Mouse (Mus musculus) testis, adult 2 months (tissue): ENCODE measurements around the gene Arnt. TPM values are rescaled to one million over a fixed set of nuclear protein-coding genes. Genes with fewer than 3 reads are reported as not detected.
"Not testable (repeated sequence)": the region's sequence is repeated elsewhere in the genome, so short reads cannot be mapped to it uniquely, and the experiment has no call there.

Experiments used
- H3K27ac ChIP-seq: fragments of 200-500 bp; 2 replicates; pipeline ENCODE4 v1.5.1; 2012; ENCODE audit warnings: low read depth, low read length; ENCODE audit not compliant: control insufficient read depth, insufficient read depth
- H3K27me3 ChIP-seq: fragments of 200-500 bp; 2 replicates; pipeline ENCODE4 v1.6.1; 2012; ENCODE audit warnings: mild to moderate bottlenecking, low read length, moderate library complexity; ENCODE audit not compliant: control insufficient read depth, insufficient read depth
- H3K36me3 ChIP-seq: fragments of 200-500 bp; 2 replicates; pipeline ENCODE4 v1.6.1; 2012; ENCODE audit warnings: mild to moderate bottlenecking, low read length; ENCODE audit not compliant: control insufficient read depth, insufficient read depth
- H3K4me1 ChIP-seq: fragments of 200-500 bp; 2 replicates; pipeline ENCODE4 v1.6.1; 2012; ENCODE audit warnings: low read length; ENCODE audit not compliant: control insufficient read depth, insufficient read depth
- H3K4me3 ChIP-seq: fragments of 200-500 bp; 2 replicates; pipeline ENCODE4 v1.5.1; 2012; ENCODE audit warnings: low read depth, mild to moderate bottlenecking, low read length, moderate library complexity, mixed read lengths; ENCODE audit not compliant: control insufficient read depth
- CTCF ChIP-seq: fragments of 200-500 bp; IDR thresholded peaks from 2 replicates; pipeline ENCODE4 v1.5.1; 2012; ENCODE audit warnings: low read depth, mild to moderate bottlenecking, inconsistent platforms, low read length, moderate library complexity; ENCODE audit not compliant: control insufficient read depth, insufficient read depth, insufficient replicate concordance
- POLR2A ChIP-seq: fragments of 200-500 bp; IDR thresholded peaks from 2 replicates; pipeline ENCODE4 v1.6.1; 2012; ENCODE audit warnings: low read depth, mild to moderate bottlenecking, inconsistent platforms, low read length, moderate library complexity; ENCODE audit not compliant: control insufficient read depth
- polyA plus RNA-seq: library from polyadenylated mRNA; depleted of rRNA; stranded (reverse); fragments of >200 nt; gene quantifications from 2 replicates; pipeline ENCODE4 v1.2.3, GENCODE M21; 2012; rRNA removed

Gene Arnt
- polyA plus RNA-seq, 1 experiment = 13.6 TPM

DNA sequence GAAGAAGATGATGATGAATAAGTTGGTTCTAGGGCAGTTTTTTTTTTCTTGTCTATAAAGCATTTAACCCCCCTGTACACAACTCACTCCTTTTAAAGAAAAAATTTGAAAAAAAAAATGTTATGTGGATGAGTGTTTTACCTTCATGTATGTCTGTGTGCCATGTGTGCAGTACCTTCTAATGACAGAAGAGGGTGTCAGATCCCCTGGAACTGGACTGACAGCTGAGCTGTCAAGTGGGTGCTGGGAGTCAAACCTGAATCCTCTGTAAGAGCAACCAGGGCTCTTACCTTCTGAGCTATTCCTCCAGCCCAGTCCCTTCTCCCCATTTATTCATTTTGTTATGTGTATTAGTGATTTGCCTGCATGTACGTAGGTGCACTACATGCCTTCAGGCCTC, 96.8 kb downstream of the Arnt start:
- no peaks in the 10 kb centered on the region for H3K27me3 ChIP-seq
- no peak overlapping the region for H3K27ac ChIP-seq
- no peaks in the 10 kb centered on the region for H3K4me1 ChIP-seq
- H3K36me3 ChIP-seq = no peaks in the 10 kb centered on the region
- TF ChIP-seq POLR2A = no peak
- no peak for TF ChIP-seq CTCF
- H3K4me3 ChIP-seq = no peak overlapping the region

DNA sequence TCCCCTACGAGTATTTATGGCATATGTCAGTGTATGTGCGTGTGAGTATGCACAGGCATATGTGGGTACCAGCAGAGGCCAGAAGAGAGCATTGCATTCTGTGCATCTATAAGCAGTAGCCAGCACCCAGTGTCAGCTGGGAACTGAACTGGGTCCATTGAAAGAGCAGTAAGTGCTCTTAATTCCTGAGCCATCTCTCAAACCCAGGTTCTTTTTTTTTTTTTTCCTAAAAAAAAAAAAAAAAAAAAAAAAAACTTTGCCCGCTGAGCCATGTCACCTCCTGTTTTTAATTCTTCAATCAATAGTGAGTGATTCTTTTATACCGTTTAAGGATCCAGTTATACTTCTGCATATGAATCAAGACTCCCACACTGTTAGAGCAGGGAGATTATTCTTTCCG, 99.2 kb downstream of the Arnt start:
- Histone ChIP-seq H3K27me3 (no peaks in the 10 kb centered on the region), H3K4me1 (no peaks in the 10 kb centered on the region), H3K4me3 (no peak overlapping the region), H3K27ac (no peak overlapping the region), H3K36me3 (no peaks in the 10 kb centered on the region)
- TF ChIP-seq POLR2A (no peak), CTCF (no peak)

DNA sequence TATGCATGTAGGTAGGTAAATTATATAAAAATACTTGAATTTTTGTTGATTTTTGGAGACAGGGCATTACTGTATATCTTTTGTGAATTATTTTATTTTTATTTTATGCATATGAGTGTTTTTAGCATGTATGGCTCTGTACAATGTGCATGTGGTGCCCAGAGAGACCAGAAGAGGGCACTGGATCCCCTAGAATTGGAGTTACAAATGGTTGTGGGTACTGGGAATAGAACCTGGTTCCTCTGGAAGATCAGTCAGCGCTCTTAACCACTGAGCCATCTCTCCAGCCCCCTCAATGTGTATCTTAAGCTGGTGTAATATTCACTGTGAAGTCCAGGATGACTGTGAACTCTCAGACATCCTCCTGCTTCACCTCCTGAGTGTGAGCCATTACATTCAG, 100.7 kb downstream of the Arnt start:
- Histone ChIP-seq H3K27ac (no peak overlapping the region), H3K27me3 (no peaks in the 10 kb centered on the region), H3K4me3 (no peak overlapping the region), H3K4me1 (no peaks in the 10 kb centered on the region), H3K36me3 (no peaks in the 10 kb centered on the region)
- TF ChIP-seq CTCF = no peak
- TF ChIP-seq POLR2A = no peak

DNA sequence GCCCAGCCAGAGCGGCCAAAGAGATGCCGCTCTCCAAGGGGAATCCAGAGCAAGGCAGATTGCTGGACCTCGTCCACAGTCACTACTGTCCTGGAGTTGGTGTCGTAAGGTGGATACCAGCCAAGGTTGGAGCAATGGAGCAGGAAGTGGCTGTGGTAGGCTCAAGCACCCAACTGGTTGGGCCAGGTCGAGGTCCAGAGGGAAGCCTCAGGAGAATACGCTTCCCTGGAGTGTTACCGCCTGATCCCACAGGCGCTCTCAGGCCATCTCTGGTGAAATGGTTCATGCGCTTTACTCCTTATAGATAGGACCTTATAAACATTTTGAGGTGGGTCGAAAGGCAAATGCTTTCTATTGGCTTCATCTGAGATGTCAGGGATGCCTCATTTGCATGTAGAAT, 104.7 kb downstream of the Arnt start:
- TF ChIP-seq CTCF (no peak), POLR2A (no peak)
- Histone ChIP-seq H3K27me3 (no peaks in the 10 kb centered on the region), H3K4me1 (no peaks in the 10 kb centered on the region), H3K36me3 (no peaks in the 10 kb centered on the region), H3K27ac (no peak overlapping the region), H3K4me3 (no peak overlapping the region)

DNA sequence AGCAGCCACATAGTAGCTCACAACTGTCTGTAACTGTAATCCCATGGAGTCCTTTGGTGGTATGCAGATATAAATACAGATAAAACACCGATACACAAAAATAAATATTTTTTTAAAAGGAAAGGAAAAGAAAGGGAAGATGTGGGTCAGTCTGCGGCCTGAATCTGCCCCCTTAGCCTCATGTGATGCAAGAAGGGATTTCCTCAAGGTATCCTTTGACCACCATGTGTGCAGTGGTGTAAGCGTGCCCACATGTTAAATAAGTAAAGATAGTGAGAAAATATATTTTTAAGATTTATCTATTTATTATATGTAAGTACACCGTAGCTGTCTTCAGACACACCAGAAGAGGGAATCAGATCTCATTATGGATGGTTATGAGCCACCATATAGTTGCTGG, 105.6 kb downstream of the Arnt start:
- Histone ChIP-seq H3K27ac (no peak overlapping the region), H3K4me1 (no peaks in the 10 kb centered on the region)
- TF ChIP-seq CTCF (no peak), POLR2A (no peak)

DNA sequence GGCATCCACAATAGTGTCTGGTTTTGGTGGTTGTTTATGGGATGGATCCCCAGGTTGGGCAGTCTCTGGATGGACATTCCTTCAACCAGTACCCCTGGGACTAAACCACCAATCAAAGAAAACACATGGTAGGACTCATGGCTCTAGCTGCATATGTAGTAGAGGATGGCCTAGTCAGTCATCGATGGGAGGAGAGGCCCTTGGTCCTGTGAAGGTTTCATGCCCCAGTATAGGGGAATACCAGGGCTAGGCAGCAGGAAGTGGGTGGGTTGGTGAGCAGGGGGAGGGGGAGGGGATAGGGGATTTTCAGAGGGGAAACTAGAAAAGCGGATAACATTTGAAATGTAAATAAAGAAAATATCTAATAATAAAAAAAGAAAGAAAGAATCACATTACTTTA, 107.0 kb downstream of the Arnt start:
- H3K36me3 ChIP-seq, H3K4me1 ChIP-seq, H3K4me3 ChIP-seq, H3K27me3 ChIP-seq, H3K27ac ChIP-seq: not testable (repeated sequence)

More for the DNA sequence above, 105.6 kb downstream of the Arnt start:
- Histone ChIP-seq H3K4me3 (no peak overlapping the region), H3K27me3 (no peaks in the 10 kb centered on the region), H3K36me3 (no peaks in the 10 kb centered on the region)

DNA sequence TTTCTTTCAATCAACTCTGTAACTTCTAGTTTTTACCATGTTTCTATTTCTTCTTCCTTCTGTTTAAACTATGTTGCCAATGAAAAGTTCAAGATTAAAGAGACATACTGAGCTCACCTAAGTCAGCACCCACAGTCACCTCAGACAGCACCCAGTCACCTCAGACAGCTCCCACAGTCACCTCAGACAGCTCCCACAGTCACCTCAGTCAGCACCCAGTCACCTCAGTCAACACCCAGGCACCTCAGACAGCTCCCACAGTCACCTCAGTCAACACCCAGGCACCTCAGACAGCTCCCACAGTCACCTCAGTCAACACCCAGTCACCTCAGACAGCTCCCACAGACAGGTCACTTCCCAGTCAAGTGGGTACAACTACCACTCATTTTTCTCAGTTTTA, 108.0 kb downstream of the Arnt start:
- Histone ChIP-seq H3K27me3 (no peaks in the 10 kb centered on the region), H3K27ac (no peak overlapping the region), H3K4me1 (no peaks in the 10 kb centered on the region; the same call in 1 of the 2 replicates), H3K4me3 (no peak overlapping the region), H3K36me3 (no peaks in the 10 kb centered on the region)
- TF ChIP-seq CTCF (no peak), POLR2A (no peak)

DNA sequence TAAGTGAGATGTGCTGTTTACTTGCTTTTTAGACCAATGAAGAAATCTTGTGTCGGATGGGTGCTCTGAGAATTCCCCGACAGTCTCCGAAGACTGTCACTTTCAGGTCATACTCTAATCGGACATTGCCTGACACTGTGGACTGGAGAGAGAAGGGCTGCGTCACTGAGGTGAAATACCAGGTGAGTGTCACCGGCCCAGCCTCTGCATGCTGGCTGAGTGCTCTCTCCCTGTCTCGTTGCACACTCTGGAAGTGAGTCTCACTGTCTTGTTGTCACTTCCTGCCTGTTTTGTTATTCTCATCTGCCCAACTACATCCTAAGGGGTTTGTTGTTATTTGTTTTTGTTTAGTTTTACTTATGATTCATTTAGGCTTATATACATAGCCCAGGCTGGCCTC, 108.8 kb downstream of the Arnt start:
- no peaks in the 10 kb centered on the region for H3K27me3 ChIP-seq
- H3K4me1 ChIP-seq = no peaks in the 10 kb centered on the region; the same call in 1 of the 2 replicates
- H3K27ac ChIP-seq = no peak overlapping the region
- no peak overlapping the region for H3K4me3 ChIP-seq
- TF ChIP-seq CTCF = no peak
- no peak for TF ChIP-seq POLR2A
- no peaks in the 10 kb centered on the region for H3K36me3 ChIP-seq

Other genes with a start within 250 kb of the Arnt start
- gene Gabpb2, start 216.5 kb upstream of the Arnt start, polyA plus RNA-seq = 5.2 and 5.6 TPM in 2 replicates
- 95.8 and 99.6 TPM in 2 replicates for gene Cdc42se1, start 205.7 kb upstream of the Arnt start, polyA plus RNA-seq
- 744 and 839 TPM in 2 replicates for gene Mllt11, start 202.2 kb upstream of the Arnt start, polyA plus RNA-seq
- gene Gm128, start 192.8 kb upstream of the Arnt start, polyA plus RNA-seq = 603 and 652 TPM in 2 replicates
- 1.9 and 2.0 TPM in 2 replicates for gene Bnipl, start 183.2 kb upstream of the Arnt start, polyA plus RNA-seq
- gene Mindy1, start 153.0 kb upstream of the Arnt start, polyA plus RNA-seq = 60.3 and 61.1 TPM in 2 replicates
- 18.3 and 19.1 TPM in 2 replicates for gene Prune1, start 152.3 kb upstream of the Arnt start, polyA plus RNA-seq
- 7.6 and 7.8 TPM in 2 replicates for gene Anxa9, start 127.2 kb upstream of the Arnt start, polyA plus RNA-seq
- 27.5 and 27.6 TPM in 2 replicates for gene Cers2, start 119.6 kb upstream of the Arnt start, polyA plus RNA-seq
- 20.0 and 24.3 TPM in 2 replicates for gene Setdb1, start 77.2 kb upstream of the Arnt start, polyA plus RNA-seq
- gene 4930558C23Rik, start 31.5 kb upstream of the Arnt start, polyA plus RNA-seq = 198 and 300 TPM in 2 replicates
- gene Ctsk, start 64.9 kb downstream of the Arnt start, polyA plus RNA-seq = 1.2 and 1.9 TPM in 2 replicates
- gene Ctss, start 92.4 kb downstream of the Arnt start, polyA plus RNA-seq = 1.6 and 1.7 TPM in 2 replicates
- gene Hormad1, start 125.3 kb downstream of the Arnt start, polyA plus RNA-seq = 19.5 and 29.7 TPM in 2 replicates
- gene Golph3l, start 154.5 kb downstream of the Arnt start, polyA plus RNA-seq = 6.7 and 7.8 TPM in 2 replicates
- 11.1 and 13.9 TPM in 2 replicates for gene Ensa, start 190.6 kb downstream of the Arnt start, polyA plus RNA-seq
- 27.4 and 40.2 TPM in 2 replicates for gene Mcl1, start 224.4 kb downstream of the Arnt start, polyA plus RNA-seq